8 mouse cellular contexts compared by ENCODE assay signal in genomic region chr14:45329589-45330181, GRCm38 (mm10). TPM values are rescaled to one million over a fixed set of nuclear protein-coding genes. Genes with fewer than 3 reads are reported as not detected.
DNase-seq lines count a peak whose midpoint lies in the region; ATAC-seq lines count a peak whose summit lies in the region.

Gene Psmc6 (plus strand): TSS chr14:45329788.

- H3K9me3 ChIP-seq in hindbrain, embryonic 16.5 days (ENCODE audit: control insufficient read depth, low read length), result no peaks in the 10 kb centered on the region

- under 1% methylated on average over 44 of the region's 44 CpGs for WGBS in hindbrain, embryonic 16.5 days
- WGBS in macrophage (ENCODE audit: missing documents), result under 1% methylated on average over 43 of the region's 44 CpGs

- H3K9ac ChIP-seq in hindbrain, embryonic 16.5 days (ENCODE audit: low read depth, low read length), result peak within 1 kb of the TSS; percentile 96

- peaks cover 9% of the 10 kb centered on the region; the same call in 1 of the 2 replicates for H3K4me1 ChIP-seq in hindbrain, embryonic 16.5 days (ENCODE audit: control insufficient read depth, insufficient read depth, low read depth, low read length)

- H3K36me3 ChIP-seq in hindbrain, embryonic 16.5 days (ENCODE audit: control insufficient read depth, insufficient read depth, low read length), result peaks cover 7% of the 10 kb centered on the region; the same call in 1 of the 2 replicates
- peaks cover 9% of the 10 kb centered on the region for H3K36me3 ChIP-seq in macrophage (ENCODE audit: inconsistent target)

- peak within 1 kb of the TSS; percentile 73 for H3K4me2 ChIP-seq in hindbrain, embryonic 16.5 days (ENCODE audit: low read length)

- peak; percentile 94 for DNase-seq in T-cell, adult 2 months (ENCODE audit: low spot score)
- DNase-seq in cerebellum, postnatal 36 days, result peak; percentile 91 to 92
- DNase-seq in gastrocnemius, adult 18-20 months (ENCODE audit: low spot score), result peak; percentile 91
- peak; percentile 83 to 91 for DNase-seq in left cerebral cortex, adult 18-20 months (ENCODE audit: low spot score in 2 of 2)
- DNase-seq in right cerebral cortex, adult 18-20 months, result peak; percentile 94
- peak; percentile 60 for DNase-seq in urinary bladder, postnatal 10 days (ENCODE audit: low spot score)

- peaks cover 49% of the 10 kb centered on the region for H3K79me2 ChIP-seq in macrophage (ENCODE audit: inconsistent target)

- H3K27ac ChIP-seq in hindbrain, embryonic 16.5 days (ENCODE audit: low read depth, low read length), result peak within 1 kb of the TSS; percentile 92
- H3K27ac ChIP-seq in macrophage, result peak within 1 kb of the TSS; percentile 62

- H3K27me3 ChIP-seq in hindbrain, embryonic 16.5 days (replicated peaks; ENCODE audit: control insufficient read depth, insufficient read depth, low read length), result no peaks in the 10 kb centered on the region

- H3K4me3 ChIP-seq in hindbrain, embryonic 16.5 days (ENCODE audit: low read length), result peak within 1 kb of the TSS; percentile 96
- H3K4me3 ChIP-seq in macrophage (ENCODE audit: inconsistent target), result peak within 1 kb of the TSS; percentile 98

- peak; percentile 97 for ATAC-seq in hindbrain, embryonic 16.5 days

RNA-seq across cellular contexts. Expression of gene Psmc6, which starts in this region (rescaled TPM):
- total RNA-seq in gastrocnemius, adult 18-20 months (2021), result 100 to 1,000 TPM in 1 of 2 experiments, 10 to 100 TPM in 1; 93.0 to 100 TPM
- 143 and 148 TPM in 2 replicates for polyA plus RNA-seq in hindbrain, embryonic 16.5 days (2015; fragmentation: Nextera tagmentation; extraction: Ambion mirVana)
- total RNA-seq in left cerebral cortex, adult 18-20 months (2021), result 10 to 100 TPM; 89.8 to 93.3 TPM
- 100 to 1,000 TPM; 125 to 333 (median 239) TPM for total RNA-seq in macrophage (2018; cell fraction: chromatin; rRNA removed)
- 100 to 1,000 TPM in 5 of 26 experiments, 10 to 100 TPM in 21; 60.7 to 107 (median 78.5) TPM for total RNA-seq in macrophage (2018; cell fraction: cytosol; rRNA removed)
- 100 to 1,000 TPM in 15 of 26 experiments, 10 to 100 TPM in 11; 65.5 to 149 (median 105) TPM for total RNA-seq in macrophage (2018; cell fraction: nucleus; rRNA removed)
- 68.8 to 188 TPM (median 89.7 TPM) in 3 replicates for polyA plus RNA-seq in macrophage (2018)

Comparison
In these comparisons a context has a peak if more than half of its experiments do, and no peak if none do; other contexts are left out.
1. Peak in every context shown above with its lines: DNase-seq, ATAC-seq, H3K4me3 ChIP-seq and H3K27ac ChIP-seq.